In genomic region chr6:47013535-47013934, GRCm38 (mm10) we compare ENCODE assay signal across 8 mouse cellular contexts.
A peak's percentile ranks its signal among the peaks of the same experiment; 100 is the strongest.
DNase-seq lines count a peak whose midpoint lies in the region; ATAC-seq and TF ChIP-seq lines count a peak whose summit lies in the region.

No protein-coding gene starts in this region.

- 11% methylated on average over 4 of the region's 4 CpGs for WGBS in heart, embryonic 12.5 days
- WGBS in kidney, embryonic 16.5 days, result 14% methylated on average over 4 of the region's 4 CpGs
- WGBS in limb, embryonic 14.5 days, result 12% methylated on average over 4 of the region's 4 CpGs
- WGBS in neural tube, embryonic 12.5 days, result 14% methylated on average over 4 of the region's 4 CpGs

- H3K4me2 ChIP-seq in heart, embryonic 12.5 days, result no peak overlapping the region
- H3K4me2 ChIP-seq in kidney, embryonic 16.5 days (replicated peaks; ENCODE audit: low read depth, low read length), result no peak overlapping the region
- H3K4me2 ChIP-seq in limb, embryonic 14.5 days (replicated peaks; ENCODE audit: low read depth, low read length, severe bottlenecking), result no peak overlapping the region
- H3K4me2 ChIP-seq in neural tube, embryonic 12.5 days (replicated peaks), result no peak overlapping the region

- no peaks in the 10 kb centered on the region for H3K4me1 ChIP-seq in heart, embryonic 12.5 days (replicated peaks)
- no peaks in the 10 kb centered on the region for H3K4me1 ChIP-seq in cortical plate, adult 2 months (ENCODE audit: control insufficient read depth, insufficient read depth, low read length)
- no peaks in the 10 kb centered on the region for H3K4me1 ChIP-seq in kidney, embryonic 16.5 days (ENCODE audit: insufficient read depth, low read length)
- no peaks in the 10 kb centered on the region for H3K4me1 ChIP-seq in limb, embryonic 14.5 days (ENCODE audit: control insufficient read depth, insufficient read depth, low read length)
- H3K4me1 ChIP-seq in neural tube, embryonic 12.5 days, result no peaks in the 10 kb centered on the region

- no peaks in the 10 kb centered on the region for H3K27me3 ChIP-seq in heart, embryonic 12.5 days (replicated peaks)
- no peaks in the 10 kb centered on the region for H3K27me3 ChIP-seq in kidney, embryonic 16.5 days (ENCODE audit: insufficient read depth, low read length)
- H3K27me3 ChIP-seq in limb, embryonic 14.5 days (ENCODE audit: control insufficient read depth, insufficient read depth, low read length), result no peaks in the 10 kb centered on the region
- no peaks in the 10 kb centered on the region for H3K27me3 ChIP-seq in neural tube, embryonic 12.5 days (replicated peaks)

- H3K36me3 ChIP-seq in heart, embryonic 12.5 days, result no peaks in the 10 kb centered on the region
- H3K36me3 ChIP-seq in kidney, embryonic 16.5 days (ENCODE audit: insufficient read depth, low read length), result no peaks in the 10 kb centered on the region
- no peaks in the 10 kb centered on the region for H3K36me3 ChIP-seq in limb, embryonic 14.5 days (ENCODE audit: control insufficient read depth, insufficient read depth, low read length)
- no peaks in the 10 kb centered on the region for H3K36me3 ChIP-seq in neural tube, embryonic 12.5 days

- TF ChIP-seq POLR2A in cortical plate, adult 2 months (IDR thresholded peaks at IDR 0.05; ENCODE audit: extremely low read depth, insufficient read depth, low read length), result no peak
- TF ChIP-seq POLR2A in limb, embryonic 14.5 days (IDR thresholded peaks at IDR 0.05; ENCODE audit: borderline replicate concordance, extremely low read depth, insufficient read depth, insufficient read length), result no peak

- H3K9me3 ChIP-seq in heart, embryonic 12.5 days (replicated peaks), result no peaks in the 10 kb centered on the region
- no peaks in the 10 kb centered on the region for H3K9me3 ChIP-seq in kidney, embryonic 16.5 days (ENCODE audit: low read length)
- no peaks in the 10 kb centered on the region for H3K9me3 ChIP-seq in limb, embryonic 14.5 days (ENCODE audit: control insufficient read depth, low read length)
- H3K9me3 ChIP-seq in neural tube, embryonic 12.5 days, result no peaks in the 10 kb centered on the region

- H3K4me3 ChIP-seq in heart, embryonic 12.5 days, result no peak overlapping the region
- no peak overlapping the region for H3K4me3 ChIP-seq in cortical plate, adult 2 months (ENCODE audit: insufficient read depth, low read length)
- H3K4me3 ChIP-seq in kidney, embryonic 16.5 days (ENCODE audit: low read length), result no peak overlapping the region
- H3K4me3 ChIP-seq in limb, embryonic 14.5 days (replicated peaks; ENCODE audit: low read length), result no peak overlapping the region
- H3K4me3 ChIP-seq in neural tube, embryonic 12.5 days, result no peak overlapping the region

- no peak overlapping the region for H3K27ac ChIP-seq in heart, embryonic 12.5 days (ENCODE audit: poor library complexity, severe bottlenecking)
- H3K27ac ChIP-seq in cortical plate, adult 2 months (ENCODE audit: insufficient read depth, low read length), result no peak overlapping the region
- H3K27ac ChIP-seq in kidney, embryonic 16.5 days (ENCODE audit: low read length), result no peak overlapping the region
- no peak overlapping the region for H3K27ac ChIP-seq in limb, embryonic 14.5 days (replicated peaks; ENCODE audit: low read depth, low read length)
- no peak overlapping the region for H3K27ac ChIP-seq in neural tube, embryonic 12.5 days

- no peak for ATAC-seq in heart, embryonic 12.5 days (ENCODE audit: insufficient number of reproducible peaks, low FRiP score)
- peak; percentile 89; the same call in 1 of the 2 replicates for ATAC-seq in kidney, embryonic 16.5 days (ENCODE audit: low FRiP score, low TSS enrichment)
- peak; percentile 88 for ATAC-seq in limb, embryonic 14.5 days (ENCODE audit: low FRiP score, low read depth)
- ATAC-seq in neural tube, embryonic 12.5 days (ENCODE audit: low FRiP score, low read depth), result peak; percentile 94

- H3K9ac ChIP-seq in heart, embryonic 12.5 days, result no peak overlapping the region
- no peak overlapping the region for H3K9ac ChIP-seq in kidney, embryonic 16.5 days (replicated peaks; ENCODE audit: low read length)
- no peak overlapping the region for H3K9ac ChIP-seq in limb, embryonic 14.5 days (ENCODE audit: low read depth, low read length, severe bottlenecking)
- H3K9ac ChIP-seq in neural tube, embryonic 12.5 days, result no peak overlapping the region

- peak; percentile 38 for DNase-seq in heart, adult 8-10 months (ENCODE audit: low spot score)
- peak; percentile 38 for DNase-seq in gastrocnemius, postnatal 14 days
- peak; percentile 82 for DNase-seq in limb, embryonic 14.5 days (ENCODE audit: low spot score)
- peak; percentile 72 for DNase-seq in testis, postnatal 14 days (ENCODE audit: low spot score)

- intact Hi-C loops in gastrocnemius, postnatal 14 days (cut with DNase I; ENCODE audit: low total_unique reads), result no loop called here

- peak; percentile 74 for TF ChIP-seq CTCF in cortical plate, adult 2 months (IDR thresholded peaks at IDR 0.05; ENCODE audit: extremely low read depth, insufficient read depth, low read length)
